Mouse (Mus musculus): Measurements from ENCODE around the gene Shroom1.

Shroom1 gene

GRCm38 (mm10) chr11:53446183-53446582 is 10.8 kb upstream of the Shroom1 start:
- no peak for DNase-seq (ENCODE audit: inconsistent ontology term)

GRCm38 (mm10) chr11:53447996-53448395 is 9.0 kb upstream of the Shroom1 start:
- no peak for DNase-seq (ENCODE audit: inconsistent ontology term)

- no peak for DNase-seq (ENCODE audit: inconsistent ontology term)
These were observed 8.5 kb upstream of the Shroom1 start for GRCm38 (mm10) chr11:53448529-53448928.

- no peak for DNase-seq (ENCODE audit: inconsistent ontology term)
These were observed 6.8 kb upstream of the Shroom1 start for GRCm38 (mm10) chr11:53450070-53450705.

- DNase-seq (ENCODE audit: inconsistent ontology term): no peak
These were observed 5.6 kb upstream of the Shroom1 start for GRCm38 (mm10) chr11:53451361-53451760.

- DNase-seq (ENCODE audit: inconsistent ontology term): no peak
These were observed 4.6 kb upstream of the Shroom1 start for GRCm38 (mm10) chr11:53452396-53452795.

GRCm38 (mm10) chr11:53453031-53453430 is 4.0 kb upstream of the Shroom1 start:
- no peak for DNase-seq (ENCODE audit: inconsistent ontology term)

GRCm38 (mm10) chr11:53457372-53457954 is 458 bp downstream of the Shroom1 start:
- DNase-seq (ENCODE audit: inconsistent ontology term): no peak

- no peak for DNase-seq (ENCODE audit: inconsistent ontology term)
These were observed 2.0 kb downstream of the Shroom1 start for GRCm38 (mm10) chr11:53458996-53459395.

GRCm38 (mm10) chr11:53460192-53460591 is 3.2 kb downstream of the Shroom1 start:
- peak; percentile 48 for DNase-seq (ENCODE audit: inconsistent ontology term)

GRCm38 (mm10) chr11:53461727-53462126 is 4.7 kb downstream of the Shroom1 start:
- DNase-seq (ENCODE audit: inconsistent ontology term): no peak

GRCm38 (mm10) chr11:53463551-53464424 is 6.8 kb downstream of the Shroom1 start:
- no peak for DNase-seq (ENCODE audit: inconsistent ontology term)

- DNase-seq (ENCODE audit: inconsistent ontology term): peak; percentile 61
These were observed 9.4 kb downstream of the Shroom1 start for GRCm38 (mm10) chr11:53466231-53466971.

- DNase-seq (ENCODE audit: inconsistent ontology term): no peak
These were observed 12.4 kb downstream of the Shroom1 start for GRCm38 (mm10) chr11:53469294-53469967.

- DNase-seq (ENCODE audit: inconsistent ontology term): peak; percentile 92
These were observed 13.1 kb downstream of the Shroom1 start, which contains the start of gene Gm9837 for GRCm38 (mm10) chr11:53469968-53470695. Gene Gm9837 (minus strand): TSS chr11:53470479.

GRCm38 (mm10) chr11:53472709-53473108 is 15.7 kb downstream of the Shroom1 start:
- no peak for DNase-seq (ENCODE audit: inconsistent ontology term)

- DNase-seq (ENCODE audit: inconsistent ontology term): no peak
These were observed 18.6 kb downstream of the Shroom1 start for GRCm38 (mm10) chr11:53475620-53476019.

GRCm38 (mm10) chr11:53477833-53478232 is 20.8 kb downstream of the Shroom1 start:
- no peak for DNase-seq (ENCODE audit: inconsistent ontology term)

- no peak for DNase-seq (ENCODE audit: inconsistent ontology term)
These were observed 21.6 kb downstream of the Shroom1 start for GRCm38 (mm10) chr11:53478383-53479170.
